Mouse (Mus musculus) urinary bladder, postnatal 10 days (tissue): Measurements from ENCODE around the gene Epb41l5.

Experiments used
- DNase-seq: peaks from one replicate; pipeline ENCODE4 v3.0.0; 2022; ENCODE audit warnings: low spot score

Epb41l5 gene

DNA sequence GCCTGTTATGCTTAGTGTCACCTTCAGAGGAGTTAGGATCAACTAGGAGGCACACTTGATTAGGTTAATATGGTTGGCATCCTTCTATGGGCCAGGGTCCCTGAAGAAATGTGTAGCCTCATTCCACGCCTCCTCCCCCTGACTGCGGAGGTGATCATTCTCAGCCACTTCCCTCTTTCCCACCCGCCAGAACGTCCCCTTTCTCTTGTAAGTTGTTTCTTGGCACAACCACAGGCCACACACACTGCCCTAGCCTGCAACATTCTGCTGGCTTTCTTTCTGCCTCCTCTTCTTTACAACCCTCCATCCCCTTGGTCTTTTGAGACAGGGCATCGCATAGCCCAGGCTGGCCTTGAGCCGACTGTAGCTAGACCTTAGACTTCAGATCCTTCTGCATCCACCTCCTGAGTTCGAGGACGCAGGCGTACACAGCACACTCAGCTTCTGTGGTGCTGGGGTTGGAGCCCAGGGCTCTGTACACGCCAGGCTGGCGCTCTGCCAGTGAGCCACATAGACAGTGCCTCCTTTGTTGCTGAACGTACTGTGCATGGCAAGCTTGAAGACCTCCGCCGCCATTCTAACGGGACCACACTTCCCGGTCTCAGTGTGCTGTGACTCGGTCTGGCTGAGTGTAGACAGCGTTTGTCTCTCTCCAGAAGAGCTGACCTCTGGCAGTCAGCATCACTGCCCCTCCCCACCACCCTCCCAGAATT, 115.6 kb downstream of the Epb41l5 start:
- no peak for DNase-seq

- no peak for DNase-seq
These were observed 116.6 kb downstream of the Epb41l5 start for GRCm38 (mm10) chr1:119532165-119532564.

- no peak for DNase-seq
These were observed 117.9 kb downstream of the Epb41l5 start for GRCm38 (mm10) chr1:119530941-119531340.

- DNase-seq = peak; percentile 72
These were observed 122.9 kb downstream of the Epb41l5 start, which contains the start of gene Tmem185b for GRCm38 (mm10) chr1:119525689-119526591. Tmem185b (plus strand) TSS chr1:119526160.

DNA sequence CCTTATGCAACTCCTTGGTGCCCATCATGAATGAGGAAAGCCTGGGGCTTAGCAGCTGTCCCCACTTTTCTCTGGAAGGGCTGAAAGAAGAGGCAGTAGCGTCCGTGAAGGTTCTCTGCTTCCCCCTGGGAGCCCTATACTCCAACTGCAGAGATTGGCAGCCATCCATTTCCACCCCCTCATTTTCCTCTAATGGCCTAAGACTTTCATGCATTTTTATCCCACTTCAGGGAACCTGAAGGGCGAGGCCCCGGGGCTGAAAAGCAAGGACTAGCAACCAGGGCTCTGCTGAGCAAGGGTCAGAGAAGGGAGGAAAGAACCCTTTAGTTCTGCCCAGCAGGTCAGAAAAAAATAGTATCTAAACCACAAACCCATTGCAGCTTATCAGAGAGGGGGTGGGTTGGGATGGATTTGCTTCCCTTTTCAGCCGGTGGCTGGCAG, 123.8 kb downstream of the Epb41l5 start:
- DNase-seq = no peak

DNA sequence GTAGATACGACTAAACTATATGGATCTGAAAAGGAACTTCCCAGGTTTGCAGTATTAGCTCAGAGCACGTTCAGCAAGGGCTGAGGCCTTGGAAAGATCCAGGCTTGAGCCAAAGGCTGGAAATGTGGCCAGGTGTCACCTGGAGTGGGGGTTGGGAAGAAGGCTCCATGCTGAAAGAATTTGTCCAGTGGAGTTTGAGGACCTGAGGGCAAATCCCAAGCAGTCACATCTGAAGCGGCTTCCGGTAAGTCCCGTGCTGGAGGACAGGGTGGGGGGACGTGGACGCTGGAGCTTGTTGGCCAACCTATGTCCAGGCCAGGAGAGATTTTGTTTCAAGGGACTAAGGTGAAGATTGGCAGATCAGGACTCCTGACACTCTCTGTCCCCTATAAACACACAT, 125.0 kb downstream of the Epb41l5 start:
- no peak for DNase-seq

DNA sequence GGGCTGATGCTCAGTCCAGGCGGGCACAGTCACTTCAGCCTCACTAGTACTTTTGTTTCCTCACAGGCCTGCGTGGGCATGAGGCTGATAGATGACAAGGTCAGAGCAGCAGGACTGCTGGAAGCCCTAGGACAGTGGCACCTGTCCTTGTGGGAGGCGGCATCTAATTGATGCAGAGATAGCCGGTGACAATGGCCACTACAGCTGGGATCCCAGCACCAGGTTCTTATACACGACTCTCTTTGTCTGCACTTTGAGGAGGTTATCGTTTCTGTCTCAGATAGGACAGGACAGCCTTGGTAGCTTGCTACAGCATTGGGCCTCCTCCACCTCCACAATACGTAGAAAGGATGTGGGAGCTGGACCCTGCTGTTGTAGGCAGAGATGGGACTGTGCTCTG, 125.4 kb downstream of the Epb41l5 start:
- no peak for DNase-seq

DNA sequence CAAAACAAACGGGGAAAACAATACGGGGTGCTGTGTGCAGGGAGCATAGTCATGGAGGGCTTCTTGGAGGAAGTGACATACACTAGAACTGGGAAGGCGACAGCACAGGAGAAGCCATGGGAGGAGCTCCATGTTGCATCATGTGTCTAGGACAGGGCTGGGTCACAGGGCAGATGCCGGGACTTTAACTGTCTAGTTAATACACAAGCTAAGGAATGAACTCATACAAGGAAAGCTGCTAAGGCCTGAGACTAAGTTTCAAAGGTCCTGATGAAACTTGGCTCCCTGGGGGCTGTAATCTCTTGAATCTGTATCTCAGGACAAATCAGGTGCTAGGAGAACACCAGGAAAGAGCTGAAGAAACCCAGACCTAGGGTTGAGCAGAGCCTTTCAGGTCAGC, 126.1 kb downstream of the Epb41l5 start:
- no peak for DNase-seq

GRCm38 (mm10) chr1:119521681-119522080, 127.1 kb downstream of the Epb41l5 start:
- DNase-seq = no peak

GRCm38 (mm10) chr1:119521029-119521428, 127.8 kb downstream of the Epb41l5 start:
- DNase-seq = no peak

DNA sequence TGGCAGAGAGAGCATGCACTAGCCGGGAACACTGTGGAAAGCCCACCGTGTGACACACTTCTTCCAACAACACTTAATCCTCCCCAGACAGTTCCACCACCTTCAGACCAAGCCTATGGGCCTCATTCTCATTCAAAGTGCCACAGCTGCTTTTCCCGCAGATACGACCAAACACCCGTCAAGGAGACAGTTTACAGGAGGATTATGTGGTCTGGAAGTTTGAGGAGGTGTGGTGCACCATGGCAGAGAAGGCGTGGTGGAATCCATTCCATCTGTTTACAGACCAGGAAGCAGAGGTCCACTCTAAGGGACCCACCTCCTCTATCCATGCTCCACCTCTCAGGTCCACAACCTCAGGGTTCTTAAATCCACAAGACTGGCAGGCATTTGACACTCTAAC, 129.5 kb downstream of the Epb41l5 start:
- no peak for DNase-seq

DNA sequence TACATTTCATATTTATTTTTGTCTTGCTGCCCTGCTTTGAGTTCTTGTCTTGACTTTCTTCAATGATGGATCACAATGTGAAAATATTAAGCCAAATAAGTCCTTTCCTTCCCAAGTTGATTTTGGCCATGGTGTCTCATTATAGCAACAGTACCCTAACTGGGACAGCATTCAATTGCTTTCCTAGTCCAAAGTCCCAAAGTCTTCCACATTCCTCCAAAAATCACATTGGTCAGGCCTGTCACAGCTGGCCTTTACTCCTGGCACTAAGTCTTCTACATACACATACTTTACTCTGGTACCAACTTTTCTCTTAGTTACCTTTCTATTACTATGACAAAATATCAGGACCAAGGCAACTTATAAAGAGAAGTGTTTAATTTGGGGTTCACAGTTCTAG, 130.0 kb downstream of the Epb41l5 start:
- DNase-seq = no peak

GRCm38 (mm10) chr1:119518060-119518459, 130.7 kb downstream of the Epb41l5 start:
- no peak for DNase-seq

DNA sequence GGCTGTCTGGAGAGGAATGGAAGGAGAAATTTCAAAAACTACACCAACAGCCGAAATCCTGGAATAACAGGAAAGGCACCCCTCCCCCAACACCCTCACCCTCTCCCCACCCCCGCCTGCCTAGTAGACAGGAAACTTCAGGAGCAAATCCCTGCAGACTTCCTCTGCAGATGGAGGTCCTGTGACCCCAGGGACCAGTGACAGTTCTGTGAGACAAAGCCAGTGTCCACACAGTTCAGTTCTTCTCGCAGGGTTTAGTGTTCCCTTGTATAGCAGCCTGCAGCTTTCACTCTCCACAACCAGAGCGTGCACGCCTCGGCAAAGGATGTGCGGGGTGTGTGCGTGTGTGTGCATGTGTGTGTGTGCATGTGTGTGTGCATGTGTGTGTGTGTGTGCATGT, 137.9 kb downstream of the Epb41l5 start:
- no peak for DNase-seq

- no peak for DNase-seq
These were observed 138.4 kb downstream of the Epb41l5 start for GRCm38 (mm10) chr1:119510409-119510808.

DNA sequence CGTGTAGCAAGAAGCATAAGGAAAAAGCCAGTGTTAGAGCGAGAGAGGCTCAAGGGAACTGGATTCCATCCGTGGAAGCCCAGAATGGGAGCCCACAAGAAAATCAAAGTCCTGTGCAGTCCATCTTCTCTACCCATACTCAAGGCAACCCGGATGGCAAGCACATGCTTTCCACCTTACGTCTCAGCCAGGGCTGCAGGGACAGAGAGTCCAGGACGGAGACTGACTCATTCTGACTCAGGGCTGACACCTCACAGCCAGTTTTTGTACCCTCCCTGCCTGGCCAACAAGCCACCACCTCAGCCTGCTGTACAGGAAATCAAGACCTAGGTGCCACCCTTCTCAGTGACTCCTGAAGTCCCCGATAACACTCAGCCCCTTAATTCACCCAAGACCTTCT, 139.3 kb downstream of the Epb41l5 start:
- no peak for DNase-seq

GRCm38 (mm10) chr1:119508548-119508947, 140.3 kb downstream of the Epb41l5 start:
- no peak for DNase-seq

- no peak for DNase-seq
These were observed 142.8 kb downstream of the Epb41l5 start for GRCm38 (mm10) chr1:119505951-119506350.

GRCm38 (mm10) chr1:119504260-119505062, 144.3 kb downstream of the Epb41l5 start, which contains the start of gene Ralb:
Ralb (minus strand) TSS chr1:119504794.
- peak; percentile 78 for DNase-seq

- no peak for DNase-seq
These were observed 145.0 kb downstream of the Epb41l5 start for GRCm38 (mm10) chr1:119503808-119504207.

GRCm38 (mm10) chr1:119503181-119503580, 145.6 kb downstream of the Epb41l5 start:
- DNase-seq = no peak

- DNase-seq = no peak
These were observed 146.1 kb downstream of the Epb41l5 start for GRCm38 (mm10) chr1:119502729-119503128.
